31 mouse cellular contexts compared by ENCODE assay signal in the genomic region with DNA sequence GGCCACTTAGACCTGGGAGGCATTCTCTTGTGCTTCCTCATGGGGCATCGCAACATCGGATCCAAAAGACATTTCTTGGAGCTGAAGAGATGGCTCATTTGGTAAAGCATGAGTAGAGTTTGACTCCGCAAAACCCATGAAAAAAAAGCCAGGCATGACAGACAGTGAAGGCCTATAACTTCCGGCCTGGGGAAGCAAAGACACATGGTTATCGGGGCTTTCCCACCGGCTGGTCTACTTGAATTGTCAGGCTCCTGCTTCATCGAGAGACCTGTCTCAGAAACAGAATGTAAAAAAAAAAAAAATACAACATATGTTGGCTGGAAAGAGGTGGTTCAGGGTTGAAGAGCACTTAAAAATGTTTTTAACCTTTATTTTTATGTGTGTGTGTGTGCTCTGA.
"Had no signal": no experiment of that assay in that cellular context is flagged by ENCODE, and none has a peak within 500 bp of the region (broad histone marks: within the 10 kb centered on the region; RNA-seq: fewer than 3 reads in every experiment).

No protein-coding gene starts in this region.

- H3K27me3 ChIP-seq: heart, embryonic 12.5 days; heart, embryonic 13.5 days; heart, embryonic 15.5 days; hindbrain, embryonic 12.5 days; hindbrain, embryonic 13.5 days; hindbrain, embryonic 15.5 days; intestine, embryonic 15.5 days; kidney, embryonic 15.5 days had no signal

- H3K36me3 ChIP-seq: heart, embryonic 12.5 days; heart, embryonic 13.5 days; heart, embryonic 15.5 days; hindbrain, embryonic 10.5 days; hindbrain, embryonic 12.5 days; hindbrain, embryonic 13.5 days; hindbrain, embryonic 15.5 days; intestine, embryonic 15.5 days; kidney, embryonic 15.5 days had no signal

- H3K9ac ChIP-seq: heart, embryonic 12.5 days; heart, embryonic 13.5 days; heart, embryonic 15.5 days; hindbrain, embryonic 12.5 days; hindbrain, embryonic 13.5 days; hindbrain, embryonic 14.5 days; hindbrain, embryonic 15.5 days; intestine, embryonic 15.5 days; kidney, embryonic 15.5 days had no signal

- H3K9me3 ChIP-seq: heart, embryonic 12.5 days; heart, embryonic 13.5 days; heart, embryonic 15.5 days; hindbrain, embryonic 10.5 days; hindbrain, embryonic 12.5 days; hindbrain, embryonic 13.5 days; hindbrain, embryonic 15.5 days; intestine, embryonic 15.5 days; kidney, embryonic 15.5 days had no signal

- H3K4me3 ChIP-seq: heart, embryonic 12.5 days; heart, embryonic 13.5 days; heart, embryonic 15.5 days; hindbrain, embryonic 10.5 days; hindbrain, embryonic 12.5 days; hindbrain, embryonic 13.5 days; hindbrain, embryonic 15.5 days; intestine, embryonic 15.5 days; kidney, embryonic 15.5 days; layer of hippocampus, adult 2 months; left cerebral cortex, adult 2 months had no signal

- H3K4me2 ChIP-seq: heart, embryonic 11.5 days; heart, embryonic 12.5 days; heart, embryonic 13.5 days; heart, embryonic 15.5 days; hindbrain, embryonic 12.5 days; hindbrain, embryonic 13.5 days; hindbrain, embryonic 14.5 days; hindbrain, embryonic 15.5 days; intestine, embryonic 15.5 days; kidney, embryonic 15.5 days had no signal

- DNase-seq: heart, postnatal 10 days; heart, postnatal 14 days; heart, postnatal 36 days; heart, postnatal 4 days; kidney, adult 11 months; kidney, adult 18-20 months; kidney, adult 2 months; kidney, adult 8-10 months; kidney, adult 9 months; kidney, postnatal 10 days; kidney, postnatal 14 days; kidney, postnatal 25 days; kidney, postnatal 36 days; kidney, postnatal 4 days; layer of hippocampus, adult 9-11 months; layer of hippocampus, postnatal 36 days had no signal

- H3K4me1 ChIP-seq: heart, embryonic 12.5 days had no signal

- H3K27ac ChIP-seq: heart, embryonic 13.5 days; heart, embryonic 15.5 days; hindbrain, embryonic 10.5 days; hindbrain, embryonic 12.5 days; hindbrain, embryonic 13.5 days; hindbrain, embryonic 14.5 days; hindbrain, embryonic 15.5 days; hindbrain, postnatal 0 days; intestine, embryonic 15.5 days; kidney, embryonic 15.5 days; kidney, postnatal 0 days; layer of hippocampus, adult 2 months; left cerebral cortex, adult 2 months had no signal
